Mouse (Mus musculus) olfactory bulb, adult 2 months (tissue): ENCODE results near the gene Iqcc. TPM values are rescaled to one million over a fixed set of nuclear protein-coding genes. Genes with fewer than 3 reads are reported as not detected.

Experiments used
- H3K27ac ChIP-seq: fragments of 200-500 bp; 2 replicates; pipeline ENCODE4 v1.5.1; 2012; ENCODE audit warnings: low read depth, low read length; ENCODE audit not compliant: insufficient read depth
- H3K4me1 ChIP-seq: fragments of 200-500 bp; 2 replicates; pipeline ENCODE4 v1.6.1; 2012; ENCODE audit warnings: low read length; ENCODE audit not compliant: control insufficient read depth, insufficient read depth
- H3K4me3 ChIP-seq: fragments of 200-500 bp; 2 replicates; pipeline ENCODE4 v1.5.1; 2012; ENCODE audit warnings: mild to moderate bottlenecking, low read depth, low read length, moderate library complexity; ENCODE audit not compliant: insufficient read depth
- CTCF ChIP-seq: fragments of 200-500 bp; IDR thresholded peaks from 2 replicates; pipeline ENCODE4 v1.5.1; 2012; ENCODE audit warnings: low read depth, mild to moderate bottlenecking, low read length, moderate library complexity; ENCODE audit not compliant: insufficient read depth
- POLR2A ChIP-seq: fragments of 200-500 bp; IDR thresholded peaks from 2 replicates; pipeline ENCODE4 v1.6.1; 2012; ENCODE audit warnings: mild to moderate bottlenecking, low read depth, low read length, moderate library complexity; ENCODE audit not compliant: insufficient read depth
- WGBS: fragments of 180-500 bp; shearing (Covaris S2); methylation state at CpG from one replicate; pipeline ENCODE4 v1.1.7; 2018; 5-methylcytosine and 5-hydroxymethylcytosine counted together
- polyA plus RNA-seq: library from polyadenylated mRNA; stranded (reverse); fragments of >200 nt; gene quantifications from 2 replicates; pipeline ENCODE4 v1.2.4, GENCODE M21; 2012; ENCODE audit warnings: low replicate concordance; ENCODE audit not compliant: missing spikeins, insufficient read depth, insufficient read length

Iqcc gene
- polyA plus RNA-seq, 1 experiment: not detected

DNA sequence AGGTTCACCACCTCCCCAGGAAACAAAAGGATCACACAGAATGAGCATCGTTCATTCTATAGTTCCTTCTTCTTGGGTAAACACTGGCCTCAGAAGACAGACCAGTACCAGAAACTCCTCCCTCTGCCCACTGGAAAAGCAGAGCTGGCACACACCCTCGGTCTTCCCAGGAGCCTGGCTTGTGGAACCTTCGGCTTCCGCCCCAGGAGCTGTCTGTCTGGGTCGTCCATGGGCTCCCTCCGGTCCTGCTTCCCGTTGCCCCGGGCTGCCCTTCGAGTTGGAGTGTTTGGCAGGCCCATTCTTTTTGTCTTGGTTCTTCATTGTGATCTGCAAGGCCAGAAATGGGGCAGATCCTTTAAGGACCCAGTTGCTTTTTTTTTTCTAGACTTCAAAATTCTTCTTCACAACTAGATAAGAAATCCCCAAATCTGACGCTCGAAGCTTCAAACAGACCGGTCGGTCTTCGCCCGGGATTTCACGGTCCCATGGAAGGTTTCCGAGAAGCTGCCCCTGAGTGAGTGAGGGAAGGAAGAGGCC lies 21.3 kb upstream of the Iqcc start:
- H3K4me1 ChIP-seq: peaks cover 11% of the 10 kb centered on the region
- peak overlapping the region; percentile 99 for H3K4me3 ChIP-seq
- WGBS: under 1% methylated on average over 17 of the region's 17 CpGs
- H3K27ac ChIP-seq: peak overlapping the region; percentile 49
- no peak for TF ChIP-seq CTCF
- peak; percentile 72; the same call in 1 of the 2 replicates for TF ChIP-seq POLR2A

DNA sequence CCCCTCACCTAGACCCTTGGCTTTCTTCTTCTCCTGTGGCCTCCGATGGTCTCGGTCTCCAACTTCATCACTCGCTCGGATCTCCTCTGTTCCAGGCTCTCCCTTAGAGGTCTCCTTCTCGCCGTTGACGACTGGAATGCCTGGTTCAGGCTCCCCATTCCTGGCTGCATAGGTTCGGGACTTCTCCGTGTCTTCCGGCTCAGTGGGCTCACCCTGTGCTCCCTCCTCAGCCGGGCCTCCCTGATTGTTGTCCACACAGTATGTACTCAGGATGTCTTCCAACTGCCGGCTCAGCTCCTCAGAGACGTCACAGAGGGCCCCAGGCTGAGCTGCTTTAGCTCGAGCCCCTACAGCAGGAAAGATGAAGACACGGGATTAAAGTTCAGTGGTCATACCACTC lies 20.3 kb upstream of the Iqcc start:
- 72% methylated on average over 15 of the region's 15 CpGs for WGBS

DNA sequence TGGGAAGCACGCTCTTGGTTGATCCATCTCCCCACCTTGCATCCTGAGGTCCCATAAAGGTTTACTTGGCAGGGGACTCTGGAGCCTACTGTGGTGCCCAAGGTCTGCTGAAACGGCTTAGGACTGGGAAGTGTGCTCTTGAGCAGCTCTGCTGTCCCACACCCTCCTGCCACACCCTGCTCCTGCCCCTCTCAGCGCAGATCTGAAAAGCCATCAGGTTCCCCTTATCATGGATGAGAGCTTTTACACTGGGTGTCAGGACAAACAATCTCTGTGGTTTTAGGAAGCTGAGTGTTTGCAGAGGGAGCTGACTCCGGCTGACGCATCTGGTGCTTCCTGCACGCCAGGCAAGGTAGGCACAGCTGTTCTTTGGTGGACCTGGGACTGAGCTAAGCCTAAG lies 15.0 kb upstream of the Iqcc start:
- no peak overlapping the region for H3K4me3 ChIP-seq
- TF ChIP-seq POLR2A (no peak), CTCF (no peak)
- H3K4me1 ChIP-seq: peaks cover 2% of the 10 kb centered on the region; the same call in 1 of the 2 replicates
- 96% methylated on average over 6 of the region's 6 CpGs for WGBS
- H3K27ac ChIP-seq: no peak overlapping the region

More for the DNA sequence above, 20.3 kb upstream of the Iqcc start:
- TF ChIP-seq POLR2A (no peak), CTCF (no peak)
- Histone ChIP-seq H3K27ac (no peak overlapping the region), H3K4me3 (no peak overlapping the region), H3K4me1 (peaks cover 11% of the 10 kb centered on the region)

DNA sequence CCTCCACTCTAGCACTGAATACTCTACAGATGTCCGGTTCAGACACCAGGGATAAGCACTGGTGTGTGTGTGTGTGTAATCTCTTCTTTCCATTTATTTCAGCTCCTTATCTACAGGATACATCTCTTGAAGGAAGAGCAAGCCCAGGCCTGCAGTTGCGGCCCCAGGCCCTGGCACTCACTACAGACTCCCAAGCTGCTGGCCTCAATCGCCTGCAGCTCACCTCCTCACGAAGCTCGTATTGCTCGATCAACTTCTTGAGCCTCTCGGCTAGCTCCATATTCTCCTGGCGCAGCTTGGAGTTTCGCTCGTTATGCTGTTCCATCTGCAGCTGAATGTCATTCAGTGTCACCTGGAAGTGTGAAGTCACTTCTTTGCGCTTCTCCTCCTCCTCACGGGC lies 13.0 kb upstream of the Iqcc start:
- WGBS: 85% methylated on average over 12 of the region's 12 CpGs
- H3K27ac ChIP-seq: no peak overlapping the region
- no peaks in the 10 kb centered on the region; the same call in 1 of the 2 replicates for H3K4me1 ChIP-seq
- TF ChIP-seq CTCF (no peak), POLR2A (no peak)
- H3K4me3 ChIP-seq: no peak overlapping the region

DNA sequence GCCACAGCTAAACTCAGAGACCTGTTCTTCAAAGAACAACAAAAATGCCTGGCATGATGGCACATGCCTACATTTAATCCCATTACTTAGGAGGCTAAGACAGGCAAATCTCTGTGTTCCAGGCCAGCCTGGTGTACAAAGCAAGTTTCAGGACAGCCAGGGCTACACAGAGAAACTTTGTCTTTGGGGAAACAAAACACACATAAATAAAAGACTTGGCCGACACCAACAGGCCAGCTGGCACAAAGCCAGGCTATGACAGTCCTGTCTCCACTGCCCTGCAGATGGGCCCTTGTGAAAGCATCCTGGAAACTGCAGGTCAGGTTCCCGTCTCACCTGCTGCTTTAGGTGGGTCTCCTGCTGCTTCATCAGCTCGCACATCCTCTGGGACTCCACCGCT lies 12.0 kb upstream of the Iqcc start:
- WGBS: 60% methylated on average over 4 of the region's 4 CpGs
- Histone ChIP-seq H3K27ac (no peak overlapping the region), H3K4me3 (no peak overlapping the region), H3K4me1 (peaks cover 3% of the 10 kb centered on the region; the same call in 1 of the 2 replicates)
- TF ChIP-seq POLR2A (no peak), CTCF (no peak)

DNA sequence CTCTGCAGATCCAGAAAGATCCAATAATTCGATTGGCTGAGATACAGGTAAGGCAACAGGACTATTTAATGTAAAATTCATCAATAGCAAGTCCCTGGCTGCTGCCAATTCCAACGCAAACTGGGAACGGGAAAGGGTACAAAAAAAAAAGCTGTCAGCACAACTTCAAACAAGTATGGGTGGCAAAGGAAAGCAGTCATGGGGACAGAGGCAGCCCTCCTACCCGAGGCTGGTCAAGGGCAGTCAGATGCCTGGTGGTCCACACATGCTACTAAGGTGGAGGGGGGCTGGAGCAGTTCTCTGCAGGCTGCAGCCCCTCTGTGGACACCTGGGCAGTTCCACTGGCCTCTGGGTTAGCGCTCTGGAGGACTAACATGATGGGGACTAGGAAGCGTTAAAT lies 7.1 kb upstream of the Iqcc start:
- peaks cover 26% of the 10 kb centered on the region for H3K4me1 ChIP-seq
- H3K27ac ChIP-seq: no peak overlapping the region
- no peak overlapping the region for H3K4me3 ChIP-seq
- TF ChIP-seq CTCF: no peak
- 62% methylated on average over 6 of the region's 6 CpGs for WGBS

DNA sequence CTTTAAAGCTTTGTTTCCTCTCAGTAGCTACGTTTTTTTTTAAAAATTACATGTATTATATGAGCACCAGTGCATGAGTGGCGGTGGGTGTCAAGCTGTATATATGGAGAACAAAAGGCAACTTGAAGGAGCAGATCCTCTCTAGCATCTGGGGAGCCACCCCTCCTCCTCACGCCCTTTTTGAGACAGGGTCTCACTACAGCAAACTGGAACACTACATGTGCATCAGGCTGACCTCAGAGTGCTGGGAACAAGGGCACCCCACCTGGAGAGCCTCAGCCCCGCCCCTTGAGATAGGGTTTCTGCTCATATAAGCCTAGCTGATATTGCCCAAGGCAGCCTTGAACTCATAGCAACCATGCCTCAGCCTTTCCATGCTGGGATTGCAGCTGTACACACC lies 6.6 kb upstream of the Iqcc start:
- TF ChIP-seq POLR2A (no peak), CTCF (no peak)
- Histone ChIP-seq H3K4me3 (no peak overlapping the region), H3K4me1 (peaks cover 31% of the 10 kb centered on the region), H3K27ac (peak overlapping the region; percentile 95)
- WGBS: 41% methylated on average over 4 of the region's 4 CpGs

DNA sequence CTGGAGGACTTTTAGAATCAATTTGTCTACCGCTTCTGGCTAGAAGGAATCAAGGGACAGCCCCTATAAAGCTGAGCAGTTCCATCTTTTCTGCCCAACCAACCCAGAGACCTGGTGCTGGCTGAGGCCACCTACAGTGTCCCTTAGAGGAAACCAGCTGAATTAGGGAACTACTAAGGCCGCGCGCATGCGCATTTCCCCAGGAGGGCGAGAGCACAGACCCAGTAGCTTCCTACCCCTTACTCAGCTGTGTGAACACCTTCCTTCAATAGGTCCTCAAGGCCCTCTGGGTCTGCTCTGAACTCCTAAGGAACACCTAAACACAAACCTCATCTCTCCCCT lies 6.1 kb upstream of the Iqcc start:
- H3K4me1 ChIP-seq: peaks cover 32% of the 10 kb centered on the region
- H3K27ac ChIP-seq: peak overlapping the region; percentile 95
- H3K4me3 ChIP-seq: peak overlapping the region; percentile 44
- TF ChIP-seq CTCF (no peak), POLR2A (no peak)
- under 1% methylated on average over 6 of the region's 6 CpGs for WGBS

DNA sequence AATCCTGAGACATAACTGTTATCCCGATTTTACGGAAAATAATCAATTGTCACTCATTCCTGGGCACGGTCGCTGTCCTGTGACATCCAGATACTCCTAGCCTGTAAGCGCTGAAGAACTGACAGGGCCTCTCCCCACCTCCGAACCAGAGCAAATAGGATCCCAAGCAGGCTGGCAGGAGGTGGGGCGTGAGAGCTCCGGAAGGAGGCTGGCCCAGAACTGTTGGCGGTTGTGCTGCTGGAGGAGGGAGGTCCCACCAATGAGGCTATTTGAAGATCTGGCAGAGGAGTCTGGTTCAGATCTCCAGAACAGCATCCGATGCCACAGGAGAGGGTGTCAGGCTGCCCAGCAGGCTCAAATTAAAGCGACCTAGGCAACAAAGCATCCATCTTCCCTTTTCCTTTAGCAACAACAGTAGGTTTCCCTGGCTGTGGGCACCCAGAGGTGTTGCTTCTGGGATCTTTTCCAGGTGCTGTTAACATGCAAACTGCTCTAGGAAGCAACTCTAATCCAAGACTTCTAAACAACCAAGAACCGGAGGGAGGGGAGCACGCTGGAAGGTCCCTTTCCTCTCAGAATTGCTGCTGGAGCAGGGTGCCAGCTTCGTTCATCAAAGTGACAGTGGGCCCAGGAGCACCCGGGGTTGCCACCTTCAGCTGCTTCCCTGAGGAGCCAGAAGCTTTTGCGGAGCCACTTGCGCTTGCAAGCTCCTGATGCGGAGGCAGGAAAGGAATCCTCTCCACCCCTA lies 5.6 kb upstream of the Iqcc start:
- WGBS: under 1% methylated on average over 18 of the region's 18 CpGs
- Histone ChIP-seq H3K4me1 (peaks cover 32% of the 10 kb centered on the region), H3K4me3 (peak overlapping the region; percentile 91), H3K27ac (peak overlapping the region; percentile 98)
- peak; percentile 79 for TF ChIP-seq POLR2A
- TF ChIP-seq CTCF: no peak
